Mouse (Mus musculus) MEL (cell line): Measurements from ENCODE around the gene En2. TPM values are rescaled to one million over a fixed set of nuclear protein-coding genes. Genes with fewer than 3 reads are reported as not detected.

Experiments used
- DNase-seq: peaks from one replicate; pipeline ENCODE4 v3.0.0; 2011; ENCODE audit warnings: low read depth, low spot score
- H3K27ac ChIP-seq: 2 replicates; pipeline ENCODE4 v1.5.1; 2012; ENCODE audit warnings: low read depth, mild to moderate bottlenecking, control low read depth, low read length, moderate library complexity; ENCODE audit not compliant: control insufficient read depth
- H3K27me3 ChIP-seq, 2 experiments: fragments of 150-350 bp in 1 of 2; sonication (generic) in 1 of 2; 2 replicates each; pipeline ENCODE4 v1.6.1; 2012; ENCODE audit warnings: low read length in 2 of 2, mild to moderate bottlenecking in 2 of 2, improper control_type of control experiment in 1 of 2, moderate library complexity in 1 of 2; ENCODE audit not compliant: insufficient read depth in 2 of 2, control insufficient read depth in 1 of 2
- H3K36me3 ChIP-seq, 2 experiments: 2 replicates each; pipeline ENCODE4 v1.6.1; 2012 to 2014; ENCODE audit warnings: low read length in 2 of 2, improper control_type of control experiment in 1 of 2, inconsistent platforms in 1 of 2, mild to moderate bottlenecking in 1 of 2; ENCODE audit not compliant: insufficient read depth in 2 of 2, control insufficient read depth in 1 of 2
- H3K4me1 ChIP-seq, 2 experiments: fragments of 150-350 bp in 1 of 2; sonication (generic) in 1 of 2; 2 replicates each; pipeline ENCODE4 v1.6.1; 2012; ENCODE audit warnings: low read length in 2 of 2, improper control_type of control experiment in 1 of 2, mild to moderate bottlenecking in 1 of 2; ENCODE audit not compliant: insufficient read depth in 2 of 2, control insufficient read depth in 1 of 2
- H3K4me3 ChIP-seq, 2 experiments: fragments of 150-350 bp in 1 of 2; sonication (generic) in 1 of 2; 2 replicates each; pipeline ENCODE4 v1.5.1; 2012; ENCODE audit warnings: low read depth in 2 of 2, low read length in 2 of 2, mild to moderate bottlenecking in 2 of 2, moderate library complexity in 2 of 2, control low read depth in 1 of 2, improper control_type of control experiment in 1 of 2; ENCODE audit not compliant: control insufficient read depth in 1 of 2, insufficient read depth in 1 of 2
- H3K79me2 ChIP-seq: 2 replicates; pipeline ENCODE4 v1.6.1; 2012; ENCODE audit warnings: mild to moderate bottlenecking, low read length, moderate library complexity; ENCODE audit not compliant: control insufficient read depth, poor library complexity, insufficient read depth
- H3K9ac ChIP-seq: 2 replicates; pipeline ENCODE4 v1.6.1; 2012; ENCODE audit warnings: low read depth, mild to moderate bottlenecking, control low read depth, low read length, moderate library complexity; ENCODE audit not compliant: control insufficient read depth, poor library complexity, severe bottlenecking
- H3K9me3 ChIP-seq: fragments of 150-350 bp; sonication (generic); replicated peaks from 2 replicates; pipeline ENCODE4 v1.6.1; 2012; ENCODE audit warnings: mild to moderate bottlenecking, low read length, improper control_type of control experiment, moderate library complexity; ENCODE audit not compliant: insufficient read depth
- BHLHE40 ChIP-seq: IDR thresholded peaks from 2 replicates; pipeline ENCODE4 v1.6.1; 2012; ENCODE audit warnings: low read depth, mild to moderate bottlenecking, inconsistent platforms, low read length, improper control_type of control experiment, borderline replicate concordance
- CTCF ChIP-seq, 3 experiments: IDR thresholded peaks in 2 of 3; conservative IDR thresholded peaks in 1 of 3; 2 replicates each; pipeline ENCODE4 v1.5.1; 2011 to 2012; ENCODE audit warnings: low read length in 3 of 3, low read depth in 2 of 3, mild to moderate bottlenecking in 2 of 3, improper control_type of control experiment in 1 of 3, inconsistent platforms in 1 of 3, mixed read lengths in 1 of 3, moderate library complexity in 1 of 3; ENCODE audit not compliant: control insufficient read depth in 1 of 3, insufficient read depth in 1 of 3, poor library complexity in 1 of 3, severe bottlenecking in 1 of 3
- E2F4 ChIP-seq: IDR thresholded peaks from 2 replicates; pipeline ENCODE4 v1.6.1; 2011; ENCODE audit warnings: low read depth, low read length, improper control_type of control experiment, borderline replicate concordance
- ELF1 ChIP-seq: IDR thresholded peaks from 2 replicates; pipeline ENCODE4 v1.6.1; 2014; ENCODE audit warnings: low read depth, mild to moderate bottlenecking, inconsistent platforms, low read length, improper control_type of control experiment, moderate library complexity
- ETS1 ChIP-seq: IDR thresholded peaks from 2 replicates; pipeline ENCODE4 v1.6.1; 2012; ENCODE audit warnings: low read depth, mild to moderate bottlenecking, inconsistent platforms, low read length, improper control_type of control experiment, moderate library complexity
- GATA1 ChIP-seq: IDR thresholded peaks from 2 replicates; pipeline ENCODE4 v1.6.1; 2011; ENCODE audit warnings: low read depth, low read length, improper control_type of control experiment
- HCFC1 ChIP-seq: IDR thresholded peaks from 2 replicates; pipeline ENCODE4 v1.6.1; 2012; ENCODE audit warnings: low read depth, mild to moderate bottlenecking, inconsistent platforms, low read length, improper control_type of control experiment, moderate library complexity
- KAT2A ChIP-seq: conservative IDR thresholded peaks from 2 replicates; pipeline ENCODE4 v1.6.1; 2012; ENCODE audit warnings: low read depth, low read length, improper control_type of control experiment, inconsistent platforms
- MAZ ChIP-seq: IDR thresholded peaks from 2 replicates; pipeline ENCODE4 v1.6.1; 2012; ENCODE audit warnings: low read depth, mild to moderate bottlenecking, inconsistent platforms, low read length, improper control_type of control experiment
- MYB ChIP-seq: IDR thresholded peaks from 2 replicates; pipeline ENCODE4 v1.6.1; 2011; ENCODE audit warnings: mild to moderate bottlenecking, low read depth, low read length, improper control_type of control experiment
- POLR2A ChIP-seq, 2 experiments: IDR thresholded peaks; 2 replicates each; pipeline ENCODE4 v1.6.1; 2011 to 2012; ENCODE audit warnings: low read length in 2 of 2, mild to moderate bottlenecking in 2 of 2, control low read depth in 1 of 2, improper control_type of control experiment in 1 of 2, low read depth in 1 of 2, moderate library complexity in 1 of 2; ENCODE audit not compliant: control insufficient read depth in 1 of 2, insufficient read depth in 1 of 2, poor library complexity in 1 of 2
- POLR2AphosphoS2 ChIP-seq: IDR thresholded peaks from 2 replicates; pipeline ENCODE4 v1.6.1; 2011; ENCODE audit warnings: low read length, improper control_type of control experiment
- RCOR1 ChIP-seq: IDR thresholded peaks from 2 replicates; pipeline ENCODE4 v1.6.1; 2012; ENCODE audit warnings: low read depth, mild to moderate bottlenecking, inconsistent platforms, low read length, improper control_type of control experiment
- TAL1 ChIP-seq: IDR thresholded peaks from 2 replicates; pipeline ENCODE4 v1.6.1; 2012; ENCODE audit warnings: mild to moderate bottlenecking, inconsistent platforms, low read length, moderate library complexity, mixed read lengths
- TCF12 ChIP-seq: IDR thresholded peaks from 2 replicates; pipeline ENCODE4 v1.6.1; 2014; ENCODE audit warnings: low read depth, mild to moderate bottlenecking, inconsistent platforms, low read length, improper control_type of control experiment, moderate library complexity
- UBTF ChIP-seq: IDR thresholded peaks from 2 replicates; pipeline ENCODE4 v1.6.1; 2012; ENCODE audit warnings: low read depth, mild to moderate bottlenecking, inconsistent platforms, low read length, improper control_type of control experiment, moderate library complexity, borderline replicate concordance; ENCODE audit not compliant: insufficient read depth
- USF1 ChIP-seq: IDR thresholded peaks from 2 replicates; pipeline ENCODE4 v1.6.1; 2014; ENCODE audit warnings: low read depth, mild to moderate bottlenecking, inconsistent platforms, low read length, improper control_type of control experiment, moderate library complexity
- polyA plus RNA-seq, 2 experiments: library from polyadenylated mRNA; stranded (reverse) in 1 of 2; unstranded in 1 of 2; fragments of >175 nt in 1 of 2; fragments of >200 nt in 1 of 2; gene quantifications; 2 replicates each; pipeline versions ENCODE4 v1.2.1 to v1.2.4; 2012; ENCODE audit warnings: low replicate concordance in 2 of 2, low read depth in 1 of 2; ENCODE audit not compliant: insufficient read length in 2 of 2, insufficient read depth in 1 of 2, missing spikeins in 1 of 2
- total RNA-seq: library from RNA; depleted of rRNA; stranded (reverse); fragments of 300-350 nt; gene quantifications from 2 replicates; pipeline ENCODE4 v1.2.3, GENCODE M21; 2012

En2 gene
- total and polyA plus RNA-seq, 3 experiments, result not detected

DNA sequence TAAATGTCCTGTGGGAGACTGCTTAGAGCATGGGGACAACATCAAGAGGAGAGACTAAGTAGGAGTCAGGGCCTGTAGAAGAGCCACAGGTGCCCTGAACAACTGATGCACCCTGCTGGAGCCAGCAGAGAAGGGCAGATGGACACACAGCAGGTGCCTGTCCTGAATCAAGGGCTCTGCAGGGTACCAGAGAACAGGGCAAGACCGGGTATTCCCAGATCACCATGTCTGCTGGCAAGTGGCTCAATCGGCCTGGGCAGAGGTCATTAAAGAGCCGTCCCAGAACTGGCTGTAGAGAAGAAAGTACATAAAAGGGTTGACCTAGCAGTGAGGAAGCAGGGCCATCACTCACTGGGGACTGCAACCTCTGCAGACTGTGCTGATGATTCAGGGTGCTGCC lies 17.0 kb upstream of the En2 start:
- Histone ChIP-seq H3K79me2 (no peaks in the 10 kb centered on the region), H3K4me1 (no peaks in the 10 kb centered on the region), H3K4me3 (no peak overlapping the region), H3K9me3 (no peaks in the 10 kb centered on the region), H3K27me3 (no peaks in the 10 kb centered on the region), H3K36me3 (no peaks in the 10 kb centered on the region), H3K9ac (no peak overlapping the region), H3K27ac (no peak overlapping the region)
- no peak for DNase-seq
- TF ChIP-seq ETS1, result no peak
- no peak for TF ChIP-seq UBTF
- TF ChIP-seq POLR2A (IDR thresholded peaks at IDR 0.05; ENCODE audit: control insufficient read depth in 1 of 2, insufficient read depth in 1 of 2, low read depth in 1 of 2, low read length in 2 of 2, poor library complexity in 1 of 2), result no peak
- TF ChIP-seq GATA1, result no peak
- no peak for TF ChIP-seq KAT2A
- TF ChIP-seq MYB, result no peak
- TF ChIP-seq ELF1, result no peak
- TF ChIP-seq CTCF (IDR thresholded peaks at IDR 0.05 in 2 of 3, conservative IDR thresholded peaks at IDR 0.05 in 1 of 3; ENCODE audit: control insufficient read depth in 1 of 3, insufficient read depth in 1 of 3, low read depth in 2 of 3, low read length in 3 of 3, poor library complexity in 1 of 3, severe bottlenecking in 1 of 3), result no peak
- no peak for TF ChIP-seq RCOR1
- no peak for TF ChIP-seq POLR2AphosphoS2

DNA sequence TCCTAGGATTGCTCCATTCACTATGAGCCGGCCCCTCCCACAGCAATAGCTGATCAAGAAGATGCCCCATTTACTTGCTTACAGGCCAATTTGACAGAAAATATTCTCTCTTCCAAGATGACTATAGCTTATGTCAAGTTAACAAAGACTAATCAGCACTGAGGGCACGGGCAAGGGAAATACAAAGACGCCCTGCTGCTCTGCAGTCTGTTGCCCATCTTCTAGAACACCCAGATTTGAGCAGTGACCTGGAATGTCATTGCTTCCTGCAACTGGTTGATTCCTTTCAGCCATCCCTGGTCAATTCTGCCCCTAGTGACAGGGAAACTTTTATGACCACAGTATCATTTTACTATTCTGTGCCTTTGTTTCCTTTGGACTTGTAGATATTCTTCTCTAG lies 16.1 kb upstream of the En2 start:
- no peak overlapping the region for H3K9ac ChIP-seq
- no peak for DNase-seq
- no peaks in the 10 kb centered on the region for H3K79me2 ChIP-seq
- TF ChIP-seq KAT2A, result no peak
- TF ChIP-seq BHLHE40, result no peak
- no peak for TF ChIP-seq TAL1
- no peak for TF ChIP-seq POLR2A (IDR thresholded peaks at IDR 0.05; ENCODE audit: control insufficient read depth in 1 of 2, insufficient read depth in 1 of 2, low read depth in 1 of 2, low read length in 2 of 2, poor library complexity in 1 of 2)
- no peak for TF ChIP-seq HCFC1
- no peak for TF ChIP-seq MAZ
- no peak for TF ChIP-seq TCF12
- TF ChIP-seq E2F4, result no peak
- TF ChIP-seq USF1, result no peak
- H3K27ac ChIP-seq, result no peak overlapping the region
- H3K4me1 ChIP-seq, result no peaks in the 10 kb centered on the region
- H3K4me3 ChIP-seq, result no peak overlapping the region
- H3K27me3 ChIP-seq, result no peaks in the 10 kb centered on the region
- no peaks in the 10 kb centered on the region for H3K9me3 ChIP-seq
- no peaks in the 10 kb centered on the region for H3K36me3 ChIP-seq
